Mouse (Mus musculus): Measurements from ENCODE around the gene Map3k11. TPM values are rescaled to one million over a fixed set of nuclear protein-coding genes. Genes with fewer than 3 reads are reported as not detected.

Gene Map3k11
- polyA plus RNA-seq, 1 experiment from 2014 or later: 45.5 TPM

DNA sequence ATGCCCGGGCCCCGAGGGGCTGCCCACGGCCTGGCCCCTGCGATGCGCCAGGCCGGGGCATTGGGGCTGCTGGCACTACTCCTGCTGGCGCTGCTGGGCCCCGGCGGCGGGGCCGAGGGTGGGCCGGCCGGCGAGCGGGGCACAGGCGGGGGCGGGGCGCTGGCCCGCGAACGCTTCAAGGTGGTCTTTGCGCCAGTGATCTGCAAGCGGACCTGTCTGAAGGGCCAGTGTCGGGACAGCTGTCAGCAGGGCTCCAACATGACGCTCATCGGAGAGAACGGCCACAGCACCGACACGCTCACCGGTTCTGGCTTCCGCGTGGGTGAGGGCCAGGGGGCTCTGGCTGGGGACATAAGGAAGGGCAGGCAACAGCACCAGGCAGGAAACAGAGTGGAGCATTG is 53.7 kb downstream of the Map3k11 start:
- CTCF ChIA-PET: interaction anchor here (1.1 to 2.7 kb wide), 3 partner anchors 13 to 45 kb away, joined by 4 to 17 read pairs (median 5); partner anchors contain the start of gene Fam89b
- DNase-seq (ENCODE audit: low read depth, low spot score): no peak
- in situ Hi-C loops (cut with MboI; ENCODE audit: low pct_unique_long_range_greater_than_20kb): no loop called here
- no peaks in the 10 kb centered on the region for H3K27me3 ChIP-seq
- no peak for TF ChIP-seq CTCF (IDR thresholded peaks at IDR 0.05)
- POLR2A ChIA-PET: interaction anchor here (0.6 to 4.5 kb wide), 13 partner anchors 8 to 101 kb away, joined by 3 to 38 read pairs (median 4); partner anchors contain the start of genes Fam89b and Scyl1
- ATAC-seq: no peak

GRCm38 (mm10) chr19:5743576-5743975 is 55.0 kb downstream of the Map3k11 start:
- DNase-seq (ENCODE audit: low read depth, low spot score) (no peak), ATAC-seq (peak; percentile 59)
- in situ Hi-C loops (cut with MboI; ENCODE audit: low pct_unique_long_range_greater_than_20kb): no loop called here
- H3K27me3 ChIP-seq: no peaks in the 10 kb centered on the region
- TF ChIP-seq CTCF (IDR thresholded peaks at IDR 0.05): no peak
- ChIA-PET POLR2A (interaction anchor here (0.6 to 4.5 kb wide), 7 partner anchors 9 to 100 kb away, joined by 3 to 38 read pairs (median 4); partner anchors contain the start of genes Ehbp1l1 and Fam89b), CTCF (interaction anchor here (1.1 to 2.7 kb wide), 2 partner anchors 15 to 44 kb away, joined by 4 to 17 read pairs; partner anchors contain the start of gene Fam89b)

- TF ChIP-seq CTCF (IDR thresholded peaks at IDR 0.05): no peak
- DNase-seq (ENCODE audit: low read depth, low spot score): no peak
- CTCF ChIA-PET: no interaction called here
- in situ Hi-C loops (cut with MboI; ENCODE audit: low pct_unique_long_range_greater_than_20kb): no loop called here
- no peak for ATAC-seq
- POLR2A ChIA-PET: interaction anchor here (1.5 to 1.9 kb wide), 2 partner anchors 11 to 13 kb away, joined by 3 to 7 read pairs; no protein-coding TSS in a partner anchor
- no peaks in the 10 kb centered on the region for H3K27me3 ChIP-seq
Measured at GRCm38 (mm10) chr19:5745756-5746710, 57.5 kb downstream of the Map3k11 start.

GRCm38 (mm10) chr19:5746907-5747363 is 58.4 kb downstream of the Map3k11 start:
- CTCF ChIA-PET: no interaction called here

GRCm38 (mm10) chr19:5749476-5749875 is 60.9 kb downstream of the Map3k11 start:
- DNase-seq (ENCODE audit: low read depth, low spot score): no peak
- POLR2A ChIA-PET: interaction anchor here (0.9 to 3.1 kb wide), 5 partner anchors 10 to 21 kb away, joined by 3 to 25 read pairs (median 5); partner anchors contain the start of gene Scyl1
- ATAC-seq: no peak
- H3K27me3 ChIP-seq: no peaks in the 10 kb centered on the region
- CTCF ChIA-PET: interaction anchor here (1.0 to 2.4 kb wide), 4 partner anchors 10 to 61 kb away, joined by 3 to 6 read pairs (median 4); partner anchors contain the start of genes Fam89b, Map3k11 and Pcnx3
- in situ Hi-C loops (cut with MboI; ENCODE audit: low pct_unique_long_range_greater_than_20kb): no loop called here
- no peak for TF ChIP-seq CTCF (IDR thresholded peaks at IDR 0.05)

More at GRCm38 (mm10) chr19:5746907-5747363, 58.4 kb downstream of the Map3k11 start:
- TF ChIP-seq CTCF (IDR thresholded peaks at IDR 0.05): no peak
- in situ Hi-C loops (cut with MboI; ENCODE audit: low pct_unique_long_range_greater_than_20kb): no loop called here
- no peaks in the 10 kb centered on the region for H3K27me3 ChIP-seq
- POLR2A ChIA-PET: interaction anchor here (1.0 to 1.9 kb wide), 2 partner anchors 12 to 21 kb away, joined by 5 to 7 read pairs; partner anchors contain the start of gene Ehbp1l1
- no peak for ATAC-seq
- DNase-seq (ENCODE audit: low read depth, low spot score): no peak

DNA sequence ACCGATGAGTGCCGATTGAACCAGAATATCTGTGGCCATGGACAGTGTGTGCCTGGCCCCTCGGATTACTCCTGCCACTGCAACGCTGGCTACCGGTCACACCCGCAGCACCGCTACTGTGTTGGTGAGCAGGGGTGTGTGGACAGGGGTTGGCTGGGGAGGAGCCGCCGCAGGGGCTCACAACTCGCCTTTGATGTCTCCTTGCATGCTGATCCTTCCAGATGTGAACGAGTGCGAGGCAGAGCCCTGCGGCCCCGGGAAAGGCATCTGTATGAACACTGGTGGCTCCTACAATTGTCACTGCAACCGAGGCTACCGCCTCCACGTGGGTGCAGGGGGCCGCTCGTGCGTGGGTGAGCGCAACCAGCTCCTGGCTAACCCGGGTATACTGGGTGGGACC is 62.4 kb downstream of the Map3k11 start:
- no peak for DNase-seq (ENCODE audit: low read depth, low spot score)
- TF ChIP-seq CTCF (IDR thresholded peaks at IDR 0.05): no peak
- in situ Hi-C loops (cut with MboI; ENCODE audit: low pct_unique_long_range_greater_than_20kb): no loop called here
- CTCF ChIA-PET: no interaction called here
- POLR2A ChIA-PET: interaction anchor here (3.1 kb wide), 1 partner anchor 8 kb away, joined by 25 read pairs; no protein-coding TSS in a partner anchor
- ATAC-seq: no peak
- no peaks in the 10 kb centered on the region for H3K27me3 ChIP-seq

GRCm38 (mm10) chr19:5751742-5752141 is 63.2 kb downstream of the Map3k11 start:
- DNase-seq (ENCODE audit: low read depth, low spot score): no peak
- CTCF ChIA-PET: interaction anchor here (4.9 kb wide), 1 partner anchor 16 kb away, joined by 20 read pairs; no protein-coding TSS in a partner anchor
- no peak for ATAC-seq
- in situ Hi-C loops (cut with MboI; ENCODE audit: low pct_unique_long_range_greater_than_20kb): no loop called here
- TF ChIP-seq CTCF (IDR thresholded peaks at IDR 0.05): no peak
- POLR2A ChIA-PET: interaction anchor here (0.6 to 1.0 kb wide), 2 partner anchors 15 to 102 kb away, joined by 3 read pairs; no protein-coding TSS in a partner anchor
- H3K27me3 ChIP-seq: no peaks in the 10 kb centered on the region

Other genes with a start within 250 kb of the Map3k11 start
- 2.1 TPM for gene Fosl1, start 241.2 kb upstream of the Map3k11 start, polyA plus RNA-seq (2021)
- 16.8 TPM for gene Ccdc85b, start 230.8 kb upstream of the Map3k11 start, polyA plus RNA-seq (2021)
- gene Fibp, start 228.1 kb upstream of the Map3k11 start, polyA plus RNA-seq (2021): 92.2 TPM
- 0.42 TPM for gene Ctsw, start 220.2 kb upstream of the Map3k11 start, polyA plus RNA-seq (2021)
- gene Efemp2, start 214.8 kb upstream of the Map3k11 start, polyA plus RNA-seq (2021): 451 TPM
- 37.0 TPM for gene Mus81, start 200.3 kb upstream of the Map3k11 start, polyA plus RNA-seq (2021)
- gene Cfl1, start 198.3 kb upstream of the Map3k11 start, polyA plus RNA-seq (2021): 1,610 TPM
- 1.6 TPM for gene 1700020D05Rik, start 185.0 kb upstream of the Map3k11 start, polyA plus RNA-seq (2021)
- 30.0 TPM for gene Snx32, start 178.2 kb upstream of the Map3k11 start, polyA plus RNA-seq (2021)
- gene Ovol1, start 128.1 kb upstream of the Map3k11 start, polyA plus RNA-seq (2021): 0.08 TPM
- 8.3 TPM for gene Ap5b1, start 120.7 kb upstream of the Map3k11 start, polyA plus RNA-seq (2021)
- gene Rnaseh2c, start 86.9 kb upstream of the Map3k11 start, polyA plus RNA-seq (2021): 79.1 TPM
- 56.5 TPM for gene Kat5, start 78.5 kb upstream of the Map3k11 start, polyA plus RNA-seq (2021)
- 94.7 TPM for gene Rela, start 51.3 kb upstream of the Map3k11 start, polyA plus RNA-seq (2021)
- 18.1 TPM for gene Sipa1, start 25.0 kb upstream of the Map3k11 start, polyA plus RNA-seq (2021)
- gene Pcnx3, start 166 bp downstream of the Map3k11 start, polyA plus RNA-seq (2021): 78.8 TPM
- gene Kcnk7, start 15.6 kb downstream of the Map3k11 start, polyA plus RNA-seq (2021): 0.06 TPM
- gene Ehbp1l1, start 37.6 kb downstream of the Map3k11 start, polyA plus RNA-seq (2021): 39.7 TPM
- gene Fam89b, start 40.9 kb downstream of the Map3k11 start, polyA plus RNA-seq (2021): 73.0 TPM
- gene Ltbp3, start 52.2 kb downstream of the Map3k11 start, polyA plus RNA-seq (2021): 747 TPM
- 117 TPM for gene Scyl1, start 82.7 kb downstream of the Map3k11 start, polyA plus RNA-seq (2021)
- gene Frmd8, start 186.5 kb downstream of the Map3k11 start, polyA plus RNA-seq (2021): 30.4 TPM
- 7.1 TPM for gene Slc25a45, start 189.1 kb downstream of the Map3k11 start, polyA plus RNA-seq (2021)
- 1.2 TPM for gene Tigd3, start 205.4 kb downstream of the Map3k11 start, polyA plus RNA-seq (2021)
- 94.5 TPM for gene Dpf2, start 224.3 kb downstream of the Map3k11 start, polyA plus RNA-seq (2021)
- 6.5 TPM for gene Cdc42ep2, start 236.1 kb downstream of the Map3k11 start, polyA plus RNA-seq (2021)

All from Patski (cell line).